Mouse (Mus musculus) G1E (cell line): Measurements from ENCODE around the gene Wdr38.

Source experiments
- CTCF ChIP-seq: IDR thresholded peaks from 2 replicates; pipeline ENCODE4 v1.5.1; 2012; ENCODE audit warnings: low read depth, low read length, inconsistent platforms, mixed read lengths
- GATA1 ChIP-seq: IDR thresholded peaks from 2 replicates; pipeline ENCODE4 v1.6.1; 2012; ENCODE audit warnings: borderline replicate concordance, low read length, inconsistent platforms, mixed read lengths
- GATA2 ChIP-seq: IDR thresholded peaks from 2 replicates; pipeline ENCODE4 v1.6.1; 2012; ENCODE audit warnings: low read depth, low read length, inconsistent platforms, borderline replicate concordance
- POLR2AphosphoS5 ChIP-seq: IDR thresholded peaks from 2 replicates; pipeline ENCODE4 v1.6.1; 2012; ENCODE audit warnings: low read depth, low read length, inconsistent platforms; ENCODE audit not compliant: insufficient replicate concordance
- TAL1 ChIP-seq: conservative IDR thresholded peaks from 2 replicates; pipeline ENCODE4 v1.6.1; 2012; ENCODE audit warnings: low read depth, low read length, inconsistent platforms, mixed read lengths

- no peak for TF ChIP-seq CTCF
- TF ChIP-seq POLR2AphosphoS5, result no peak
- TF ChIP-seq GATA1, result no peak
- no peak for TF ChIP-seq TAL1
- TF ChIP-seq GATA2, result no peak
Measured at GRCm38 (mm10) chr2:39000587-39000919, 3.3 kb downstream of the Wdr38 start.
